In genomic region chr17:75293725-75294124, GRCm38 (mm10) we compare ENCODE assay signal across 17 mouse cellular contexts.
DNase-seq lines count a peak whose midpoint lies in the region; ATAC-seq and TF ChIP-seq lines count a peak whose summit lies in the region.
"Had no signal": no experiment of that assay in that cellular context is flagged by ENCODE, and none has a peak within 500 bp of the region (broad histone marks: within the 10 kb centered on the region; RNA-seq: fewer than 3 reads in every experiment).

No protein-coding gene starts in this region.

- H3K4me1 ChIP-seq in liver, adult 2 months (ENCODE audit: control insufficient read depth, insufficient read depth, low read length) = no peaks in the 10 kb centered on the region
- H3K4me1 ChIP-seq in liver, embryonic 11.5 days (replicated peaks; ENCODE audit: control insufficient read depth, insufficient read depth, low read length) = no peaks in the 10 kb centered on the region
- no peaks in the 10 kb centered on the region for H3K4me1 ChIP-seq in hindbrain, embryonic 11.5 days (replicated peaks; ENCODE audit: control insufficient read depth, insufficient read depth, low read length)
- H3K4me1 ChIP-seq: neural tube, embryonic 13.5 days had no signal

- no peak overlapping the region for H3K4me3 ChIP-seq in liver, adult 2 months (ENCODE audit: insufficient read depth, low read depth, low read length)
- no peak overlapping the region for H3K4me3 ChIP-seq in liver, embryonic 11.5 days (ENCODE audit: low read depth, low read length)
- no peak overlapping the region for H3K4me3 ChIP-seq in hindbrain, embryonic 11.5 days (ENCODE audit: low read depth, low read length)
- H3K4me3 ChIP-seq: embryonic facial prominence, embryonic 10.5 days; neural tube, embryonic 13.5 days had no signal

- no peak for TF ChIP-seq POLR2A in liver, adult 2 months (IDR thresholded peaks at IDR 0.05; ENCODE audit: extremely low read depth, insufficient read depth, low read length)

- H3K27me3 ChIP-seq in liver, adult 2 months (ENCODE audit: control insufficient read depth, insufficient read depth, low read length) = no peaks in the 10 kb centered on the region
- H3K27me3 ChIP-seq in liver, embryonic 11.5 days (replicated peaks; ENCODE audit: control insufficient read depth, insufficient read depth, low read length) = no peaks in the 10 kb centered on the region
- no peaks in the 10 kb centered on the region for H3K27me3 ChIP-seq in hindbrain, embryonic 11.5 days (ENCODE audit: control insufficient read depth, insufficient read depth, low read length)
- H3K27me3 ChIP-seq: neural tube, embryonic 13.5 days had no signal

- H3K9me3 ChIP-seq in liver, embryonic 11.5 days (ENCODE audit: control insufficient read depth, low read length) = no peaks in the 10 kb centered on the region
- no peaks in the 10 kb centered on the region for H3K9me3 ChIP-seq in hindbrain, embryonic 11.5 days (ENCODE audit: control insufficient read depth, low read length)
- H3K9me3 ChIP-seq: embryonic facial prominence, embryonic 10.5 days; neural tube, embryonic 13.5 days had no signal

- no peaks in the 10 kb centered on the region for H3K36me3 ChIP-seq in liver, adult 2 months (ENCODE audit: control insufficient read depth, insufficient read depth, low read length)
- peaks cover 4% of the 10 kb centered on the region; the same call in 1 of the 2 replicates for H3K36me3 ChIP-seq in liver, embryonic 11.5 days (ENCODE audit: control insufficient read depth, insufficient read depth, low read length)
- H3K36me3 ChIP-seq in hindbrain, embryonic 11.5 days (ENCODE audit: control insufficient read depth, insufficient read depth, low read length) = no peaks in the 10 kb centered on the region
- H3K36me3 ChIP-seq: neural tube, embryonic 13.5 days had no signal

- TF ChIP-seq CTCF in liver, adult 2 months (IDR thresholded peaks at IDR 0.05; ENCODE audit: low read depth, low read length) = no peak

- ATAC-seq in liver, embryonic 11.5 days (replicated peaks; ENCODE audit: low FRiP score) = no peak
- ATAC-seq in hindbrain, embryonic 11.5 days (ENCODE audit: low FRiP score) = no peak
- ATAC-seq: intestine, embryonic 16.5 days; midbrain, embryonic 16.5 days had no signal

- peak; percentile 45 to 67 for DNase-seq in cerebellum, postnatal 10 days
- DNase-seq in cerebellum, adult 9-10 months = no peak
- peak; percentile 40 for DNase-seq in liver, adult 2 months (ENCODE audit: extremely low read depth, low read depth, low spot score)
- DNase-seq in liver, embryonic 11.5 days (ENCODE audit: low spot score) = no peak
- DNase-seq in heart, adult 9 months (ENCODE audit: low spot score in 2 of 2) = peak; percentile 41 to 44
- DNase-seq in skeletal muscle tissue, adult 2 months (ENCODE audit: low read depth, low spot score) = peak; percentile 85
- no peak for DNase-seq in hindbrain, embryonic 11.5 days (ENCODE audit: low spot score)
- no peak for DNase-seq in Muller cell, postnatal 12 days (ENCODE audit: inconsistent ontology term)
- DNase-seq: B cell, adult 2 months; cerebellum, adult 8-10 months; kidney, postnatal 4 days; layer of hippocampus, postnatal 36 days; right cerebral cortex, adult 18-20 months had no signal

- 64% methylated on average over 3 of the region's 3 CpGs for WGBS in liver, adult 2 months
- 68% methylated on average over 3 of the region's 3 CpGs for WGBS in liver, embryonic 11.5 days
- 76% methylated on average over 3 of the region's 3 CpGs for WGBS in hindbrain, embryonic 11.5 days

- no peak overlapping the region for H3K9ac ChIP-seq in liver, adult 2 months (ENCODE audit: low read depth, low read length)
- H3K9ac ChIP-seq in liver, embryonic 11.5 days (ENCODE audit: low read depth, low read length) = no peak overlapping the region
- H3K9ac ChIP-seq in hindbrain, embryonic 11.5 days (ENCODE audit: low read depth, low read length) = no peak overlapping the region
- H3K9ac ChIP-seq: neural tube, embryonic 13.5 days had no signal

- 0 out of 2 replicates have a peak overlapping the region, but pooled peaks have one; percentile 37 for H3K27ac ChIP-seq in liver, adult 2 months (replicated peaks; ENCODE audit: insufficient read depth, low read depth, low read length)
- no peak overlapping the region for H3K27ac ChIP-seq in liver, embryonic 11.5 days (ENCODE audit: low read depth, low read length)
- no peak overlapping the region for H3K27ac ChIP-seq in hindbrain, embryonic 11.5 days (ENCODE audit: low read depth, low read length)
- H3K27ac ChIP-seq: embryonic facial prominence, embryonic 10.5 days; neural tube, embryonic 13.5 days had no signal

- H3K79me2 ChIP-seq in liver, adult 2 months (ENCODE audit: control insufficient read depth, insufficient read depth, low read length) = no peaks in the 10 kb centered on the region

- no peak overlapping the region for H3K4me2 ChIP-seq in liver, embryonic 11.5 days
- H3K4me2 ChIP-seq in hindbrain, embryonic 11.5 days (replicated peaks; ENCODE audit: low read depth, low read length) = no peak overlapping the region
- H3K4me2 ChIP-seq: neural tube, embryonic 13.5 days had no signal

Comparison
In these comparisons a context has a peak if more than half of its experiments do, and no peak if none do; other contexts are left out.
1. DNase-seq: peak in cerebellum, postnatal 10 days (2 of 2), liver, adult 2 months (single experiment), heart, adult 9 months (2 of 2) and skeletal muscle tissue, adult 2 months (single experiment); none in cerebellum, adult 9-10 months (single experiment), liver, embryonic 11.5 days (single experiment), hindbrain, embryonic 11.5 days (single experiment) and Muller cell, postnatal 12 days (single experiment).